Mouse (Mus musculus) right cerebral cortex, postnatal 4 days (tissue): ENCODE data around the gene B4galnt1.

Experiments
- DNase-seq: peaks from one replicate; pipeline ENCODE4 v3.0.0-alpha.2; 2022

Gene B4galnt1

DNA sequence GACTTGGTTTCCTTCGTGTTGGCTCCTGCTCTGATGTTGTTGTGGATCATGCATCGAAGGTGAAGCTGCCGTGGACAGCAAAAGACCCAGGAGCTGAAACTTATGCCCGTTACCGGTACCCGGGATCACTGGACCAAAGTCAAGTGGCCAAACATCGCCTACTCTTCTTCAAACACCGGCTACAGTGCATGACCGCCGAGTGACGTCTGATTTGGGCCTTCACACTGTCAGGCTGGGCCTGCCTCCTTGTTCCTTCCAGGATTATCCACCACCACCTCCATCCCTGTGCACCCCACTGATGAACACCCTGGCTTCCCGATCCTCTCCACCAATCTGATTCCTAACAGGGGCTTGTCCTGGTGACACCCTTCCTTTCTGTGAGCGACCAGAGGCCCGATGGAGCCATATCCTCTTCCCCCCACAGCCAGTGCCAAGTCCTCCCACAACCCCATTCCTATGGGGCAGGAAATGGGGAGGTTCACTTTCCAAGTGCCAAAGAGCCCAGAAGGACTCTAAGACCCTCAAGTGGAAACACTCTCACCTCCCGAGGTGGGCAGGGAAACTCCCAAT lies 6.7 kb downstream of the B4galnt1 start:
- DNase-seq, result no peak

DNA sequence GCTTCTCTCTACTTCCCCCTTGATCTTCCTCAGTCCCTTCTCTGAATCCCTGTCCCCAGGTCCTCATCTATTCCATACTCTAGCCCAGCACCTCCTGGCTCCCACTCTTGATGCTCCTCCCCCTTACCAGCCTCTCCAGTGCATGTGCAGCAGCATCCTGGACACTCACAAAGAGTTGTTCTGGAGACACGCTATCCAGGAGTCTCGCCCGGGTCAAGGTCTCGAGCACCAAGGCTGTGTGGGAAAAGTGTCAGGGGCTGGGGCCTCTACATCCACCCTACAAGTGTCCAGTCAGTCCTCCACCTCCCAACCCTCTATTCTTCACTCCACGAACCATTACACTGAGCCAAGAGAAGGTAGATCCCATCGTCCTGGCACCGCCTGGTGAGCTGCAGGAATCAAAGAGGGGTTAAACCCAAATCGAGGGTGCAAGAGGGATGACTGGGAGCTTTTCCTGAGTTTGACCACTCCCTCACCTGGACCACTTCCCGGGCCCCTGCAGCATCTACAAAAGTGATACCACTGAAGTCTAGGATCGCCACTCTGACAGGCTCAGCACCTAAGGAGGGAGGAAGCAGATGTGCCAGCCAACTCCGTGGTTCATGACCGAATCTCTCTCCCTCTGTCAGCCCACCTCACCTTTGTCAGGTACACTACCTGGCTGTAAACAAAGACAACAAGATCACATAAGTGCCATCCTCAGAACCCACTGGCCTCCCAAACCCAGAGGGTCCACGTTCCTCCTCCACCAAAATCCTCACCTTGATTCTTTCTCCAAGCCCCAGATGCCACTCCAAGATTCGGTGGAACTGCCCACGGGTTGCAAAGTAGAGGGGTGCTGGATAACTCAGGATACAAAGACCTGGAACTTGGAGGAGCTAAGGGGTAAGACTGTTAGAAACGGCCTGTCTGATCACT lies 8.4 kb downstream of the B4galnt1 start:
- peak; percentile 5 for DNase-seq

DNA sequence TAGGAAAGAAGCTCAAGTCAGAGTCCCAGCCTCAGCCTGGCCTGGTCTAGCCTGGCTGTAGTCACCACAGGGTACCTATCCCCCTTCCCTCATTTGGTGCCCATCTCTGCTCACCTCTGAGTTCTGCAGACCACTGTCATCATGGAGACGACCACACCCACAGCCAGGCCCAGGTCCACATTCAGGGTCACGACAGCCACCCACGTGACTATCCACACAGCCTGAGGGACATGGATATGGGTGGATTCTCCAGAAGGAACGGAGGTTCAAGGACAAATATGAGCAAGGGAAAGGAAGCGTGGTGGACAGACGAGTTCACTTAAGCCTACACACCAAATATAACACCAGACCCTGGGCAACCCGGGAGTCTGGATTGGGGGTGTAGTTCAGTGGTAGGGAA lies 9.1 kb downstream of the B4galnt1 start:
- DNase-seq, result no peak

DNA sequence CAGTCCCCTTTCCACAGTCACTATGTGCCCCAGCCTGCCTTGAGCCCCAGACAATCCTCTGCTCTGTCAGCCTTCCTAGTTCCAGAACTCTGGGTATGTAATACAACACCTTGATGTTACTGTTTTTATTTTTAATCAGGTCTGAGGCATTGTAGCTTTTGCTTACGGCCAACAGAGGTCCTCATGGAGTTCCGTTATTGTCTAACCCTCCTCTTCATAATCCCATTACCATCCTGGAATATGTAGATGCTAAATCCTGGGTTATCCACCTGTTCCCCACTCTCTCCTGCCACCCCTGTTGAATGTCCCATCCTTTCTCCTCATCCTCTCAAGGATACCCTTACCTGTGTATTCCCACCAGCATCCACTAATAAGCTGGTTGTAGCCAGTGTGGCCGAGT lies 11.2 kb downstream of the B4galnt1 start:
- no peak for DNase-seq

DNA sequence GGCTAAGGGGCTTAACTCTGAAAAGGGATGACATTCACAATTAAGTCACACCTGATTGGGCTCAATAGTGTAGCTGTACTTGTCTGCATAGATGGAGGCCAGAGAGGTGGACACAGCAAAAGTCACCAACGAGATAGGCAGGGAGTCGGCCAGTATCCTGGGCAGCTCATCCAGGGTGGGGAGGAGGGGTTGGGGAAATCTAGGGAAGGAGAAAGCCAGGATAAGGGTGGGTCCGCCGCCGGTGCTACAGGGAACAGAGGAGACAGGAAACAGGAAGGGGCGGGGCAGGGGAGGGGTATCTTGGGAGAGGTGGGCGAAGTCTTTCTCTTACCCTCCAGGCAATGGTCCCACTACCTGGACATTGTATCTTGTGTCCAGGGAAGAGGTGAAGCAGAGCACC lies 11.7 kb downstream of the B4galnt1 start:
- no peak for DNase-seq

DNA sequence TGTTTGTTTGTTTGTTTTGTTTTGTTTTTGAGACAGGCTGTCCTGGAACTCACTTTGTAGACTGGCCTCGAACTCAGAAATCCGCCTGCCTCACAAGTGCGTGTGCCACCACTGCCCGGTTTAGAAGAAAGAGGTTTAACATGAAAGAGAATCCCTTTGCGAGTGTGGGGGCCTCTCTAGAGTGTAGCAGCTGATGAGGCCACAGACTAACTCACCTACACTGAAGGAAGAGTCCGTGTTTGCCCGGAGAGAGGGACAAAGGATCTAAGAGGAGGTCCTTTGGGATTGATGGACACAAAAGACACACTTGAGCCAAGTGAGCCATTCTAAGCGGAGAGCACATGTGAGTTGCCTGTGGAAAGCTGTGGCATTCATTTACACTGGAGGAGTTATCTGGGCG lies 12.2 kb downstream of the B4galnt1 start:
- no peak for DNase-seq

DNA sequence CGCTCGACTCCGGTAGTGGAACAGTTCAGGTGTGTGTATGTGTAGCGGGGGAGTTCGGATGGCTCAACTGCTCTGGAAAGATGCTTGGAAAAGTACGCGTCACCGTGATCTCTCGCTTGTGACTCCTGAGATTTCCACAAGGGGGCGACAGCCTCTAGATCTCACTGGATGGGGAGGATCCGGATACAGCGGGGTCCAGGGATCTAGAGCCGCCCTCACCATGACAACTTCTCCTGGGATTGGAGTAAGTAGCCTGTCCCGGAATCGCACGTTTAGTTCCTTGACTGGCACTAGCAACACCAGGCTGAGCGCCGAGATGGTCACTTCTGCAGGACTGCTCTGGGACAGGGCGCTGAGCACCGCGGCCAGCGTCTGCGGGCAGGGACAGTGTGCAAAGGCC lies 12.7 kb downstream of the B4galnt1 start:
- peak; percentile 78 for DNase-seq

DNA sequence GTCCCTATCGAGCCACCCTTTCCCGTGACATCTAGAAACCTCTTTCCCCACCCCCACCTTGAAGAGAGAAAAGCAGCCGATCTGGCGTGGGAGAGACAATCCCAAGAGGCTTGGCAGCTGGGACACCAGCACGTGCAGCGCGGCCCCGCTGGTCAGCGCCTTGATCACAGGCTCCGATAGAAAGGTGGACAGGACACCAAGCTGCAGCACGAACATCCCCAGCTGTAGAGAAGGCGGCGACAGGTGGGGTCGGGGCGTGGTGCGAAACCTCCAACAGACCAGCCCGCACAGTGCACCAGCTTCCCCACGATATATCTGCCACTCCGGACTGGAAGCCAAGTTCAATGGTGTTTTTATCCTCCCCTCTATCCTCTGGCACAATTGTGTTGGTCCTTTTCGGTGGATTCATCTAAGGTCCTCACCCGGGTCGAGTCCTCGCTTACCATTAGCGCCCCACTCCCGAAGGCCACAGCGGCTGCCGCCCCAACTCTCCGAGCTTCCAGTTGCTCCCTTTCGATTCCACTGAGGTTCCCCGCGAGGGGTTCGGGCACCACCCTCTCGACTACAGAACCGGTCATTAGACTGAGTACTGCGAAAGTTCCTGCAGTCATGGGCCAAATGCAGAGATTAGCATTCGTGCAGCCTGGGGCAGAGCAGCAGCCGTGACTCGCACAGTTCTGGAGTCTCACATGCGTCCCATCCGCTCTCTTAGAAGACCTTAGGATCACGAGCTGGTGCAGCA lies 13.4 kb downstream of the B4galnt1 start:
- DNase-seq, result no peak

DNA sequence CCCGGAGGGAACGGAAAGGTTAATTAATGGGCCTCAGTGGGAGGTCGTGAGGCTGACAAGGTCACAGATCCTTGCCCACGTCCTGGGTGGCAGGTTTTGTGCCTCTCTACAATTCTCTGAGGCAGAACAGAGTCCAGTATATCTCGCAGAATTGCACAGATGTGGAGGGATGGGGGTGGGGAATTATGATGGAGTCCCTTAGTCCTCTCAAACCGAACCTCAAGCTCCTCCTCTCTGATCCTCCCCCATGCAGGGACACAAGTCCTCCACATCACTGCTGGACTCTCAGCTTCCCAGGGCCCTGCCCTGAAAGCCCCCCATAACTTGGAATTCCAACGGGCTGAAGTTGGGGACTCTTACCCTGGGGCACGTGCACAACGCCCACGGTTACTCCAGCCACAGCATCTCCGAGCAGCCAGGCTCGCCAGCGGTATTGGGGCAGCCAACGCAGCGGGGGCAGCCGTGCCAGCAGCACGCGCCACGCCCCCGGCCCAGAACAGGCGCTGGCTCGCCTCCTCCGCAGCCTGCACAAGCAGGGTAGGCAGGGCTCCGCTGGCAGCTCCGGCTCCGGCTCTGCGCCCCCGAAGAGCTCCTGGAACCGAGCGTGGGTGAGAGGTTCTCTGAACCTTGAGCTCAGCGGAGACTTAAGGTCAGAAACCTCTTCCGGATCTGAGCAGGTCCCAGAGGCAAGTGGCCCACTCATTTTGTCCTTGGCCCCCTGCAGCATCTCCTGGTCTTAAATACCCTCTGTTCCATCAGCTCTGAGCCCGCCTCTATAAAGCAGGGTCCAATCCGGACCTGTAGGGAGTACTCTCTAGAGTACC lies 15.1 kb downstream of the B4galnt1 start, which contains the start of gene Slc26a10:
Gene Slc26a10, minus strand, starts transcription at position 775 of the 824 bp plus-strand sequence.
- no peak for DNase-seq

DNA sequence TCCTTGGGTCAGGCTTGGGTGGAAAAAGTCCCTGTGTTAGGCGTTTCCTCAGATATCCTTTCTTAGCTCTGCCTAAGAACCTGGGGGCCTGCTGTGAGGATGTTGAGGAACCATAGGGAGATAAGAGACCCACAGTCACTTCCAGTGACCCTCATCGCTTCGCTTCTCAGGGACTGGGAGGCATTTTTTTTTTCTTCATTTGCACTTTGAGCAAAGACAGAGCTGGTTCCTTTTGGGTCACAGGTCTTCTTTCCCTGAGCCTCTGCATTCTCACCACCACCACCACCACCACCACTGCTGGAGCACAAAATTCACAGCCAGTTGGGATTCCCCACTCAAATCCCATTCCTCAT lies 15.6 kb downstream of the B4galnt1 start:
- no peak for DNase-seq

DNA sequence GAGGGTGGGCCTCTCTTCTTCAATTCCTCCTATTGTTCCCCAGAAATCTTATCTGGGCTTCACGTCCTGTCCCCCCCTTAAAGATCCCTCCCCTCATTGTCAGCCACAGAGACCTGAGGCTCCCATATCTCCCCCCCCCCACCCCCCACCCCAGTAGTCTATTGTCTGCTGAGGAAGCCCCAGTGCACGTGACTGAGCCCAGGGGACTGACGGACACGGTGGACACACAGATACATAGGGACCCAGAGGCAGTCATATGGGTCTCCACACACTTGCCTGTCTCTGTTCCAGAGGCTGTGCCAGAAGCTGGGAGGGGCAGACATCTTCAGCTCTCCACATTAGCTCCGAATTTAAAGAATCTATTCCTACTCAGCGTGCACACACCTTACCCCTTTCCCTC lies 16.5 kb downstream of the B4galnt1 start:
- DNase-seq, result no peak

DNA sequence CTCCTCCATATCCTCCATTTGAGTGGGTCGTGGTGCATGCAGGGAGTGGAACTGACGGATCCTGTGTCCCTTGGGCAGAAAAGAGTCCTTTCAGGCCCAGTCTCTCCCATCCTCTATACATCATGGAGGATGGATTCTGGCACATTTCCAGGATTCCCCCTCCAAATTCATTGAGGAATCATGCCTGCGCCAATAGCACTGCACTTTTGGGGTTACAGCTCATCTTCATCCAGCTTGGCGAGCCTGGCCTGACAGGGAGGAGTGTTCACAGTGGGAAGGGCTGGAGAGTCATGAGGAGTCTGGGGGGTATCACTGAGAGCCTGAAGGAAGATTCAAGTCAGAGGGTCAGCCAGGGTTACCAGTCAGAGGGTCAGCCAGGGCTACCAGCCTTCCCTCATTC lies 17.6 kb downstream of the B4galnt1 start:
- DNase-seq, result no peak

DNA sequence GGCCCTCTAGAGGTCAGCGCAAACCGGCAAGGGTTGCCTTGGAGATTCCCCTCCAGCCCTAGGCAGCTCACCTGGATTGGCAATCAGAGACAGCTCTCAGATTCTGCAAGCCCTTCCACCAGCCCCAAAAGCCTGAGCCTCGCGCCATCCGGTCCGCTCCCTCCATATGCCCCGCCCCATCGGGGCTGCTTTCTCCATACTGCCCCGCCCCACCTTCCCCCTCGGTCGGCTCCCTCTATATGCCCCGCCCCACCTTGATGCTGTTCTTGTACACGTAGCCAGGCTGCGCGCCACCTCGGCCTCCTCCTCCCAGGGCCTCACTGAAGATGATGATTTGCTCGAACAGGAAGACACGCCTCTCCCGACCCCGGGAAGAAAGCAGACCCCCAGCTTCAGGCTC lies 18.7 kb downstream of the B4galnt1 start:
- no peak for DNase-seq

DNA sequence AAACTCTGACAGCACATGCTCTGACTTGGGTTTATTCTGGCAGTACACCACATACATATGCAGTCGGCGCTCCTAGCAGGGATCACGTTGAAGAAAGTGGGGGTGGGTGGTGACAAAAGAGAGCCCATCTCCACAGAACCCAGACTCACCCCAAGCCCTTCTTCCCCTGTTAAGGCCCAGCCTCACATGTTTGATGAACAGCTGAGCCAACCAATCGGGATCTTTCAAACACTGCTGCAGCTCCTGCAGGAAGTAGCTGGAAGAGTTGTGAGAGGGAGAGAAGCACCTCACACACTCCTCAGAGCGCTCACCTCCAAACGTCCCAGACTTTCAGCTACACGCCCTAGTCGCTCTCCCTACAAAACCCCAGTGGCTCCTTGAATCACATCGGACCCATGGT lies 20.1 kb downstream of the B4galnt1 start:
- peak; percentile 56 for DNase-seq

DNA sequence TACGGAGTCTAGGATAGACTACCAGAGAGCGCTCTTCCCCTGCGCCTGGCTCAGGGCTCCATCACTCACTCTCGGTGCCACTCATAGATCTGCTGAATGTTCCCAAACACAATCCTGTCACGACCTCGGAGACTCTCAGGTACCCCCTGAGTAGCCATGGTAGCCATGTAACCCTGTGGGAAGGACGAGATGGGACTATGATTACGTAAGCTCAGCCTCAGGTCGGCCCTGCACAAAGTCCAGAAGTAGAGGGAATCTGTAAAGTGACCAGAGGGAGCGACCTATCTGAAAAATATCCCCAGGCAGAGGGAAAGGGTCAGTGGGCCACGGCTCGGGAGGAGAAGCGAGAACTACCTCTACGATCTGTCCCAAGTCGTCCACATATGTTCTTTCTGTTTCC lies 20.5 kb downstream of the B4galnt1 start:
- no peak for DNase-seq

DNA sequence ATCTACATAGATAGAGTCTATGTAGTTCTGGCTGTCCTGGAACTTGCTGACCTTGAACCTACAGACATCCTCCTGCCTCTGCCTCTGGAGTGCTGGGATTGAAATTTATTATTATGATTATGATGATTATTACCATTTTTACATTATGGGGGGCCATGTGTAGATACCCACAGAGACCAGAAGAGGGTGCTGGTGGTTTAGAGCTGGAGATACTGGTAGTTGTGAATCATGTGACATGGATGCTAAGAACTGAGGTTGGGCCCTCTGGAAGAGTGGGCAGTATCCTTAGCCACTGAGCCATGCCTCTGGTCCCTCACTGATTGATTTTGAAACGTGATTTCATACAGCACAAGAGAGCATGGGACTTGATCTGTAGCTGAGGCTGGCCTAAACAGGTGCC lies 21.4 kb downstream of the B4galnt1 start:
- DNase-seq, result no peak

DNA sequence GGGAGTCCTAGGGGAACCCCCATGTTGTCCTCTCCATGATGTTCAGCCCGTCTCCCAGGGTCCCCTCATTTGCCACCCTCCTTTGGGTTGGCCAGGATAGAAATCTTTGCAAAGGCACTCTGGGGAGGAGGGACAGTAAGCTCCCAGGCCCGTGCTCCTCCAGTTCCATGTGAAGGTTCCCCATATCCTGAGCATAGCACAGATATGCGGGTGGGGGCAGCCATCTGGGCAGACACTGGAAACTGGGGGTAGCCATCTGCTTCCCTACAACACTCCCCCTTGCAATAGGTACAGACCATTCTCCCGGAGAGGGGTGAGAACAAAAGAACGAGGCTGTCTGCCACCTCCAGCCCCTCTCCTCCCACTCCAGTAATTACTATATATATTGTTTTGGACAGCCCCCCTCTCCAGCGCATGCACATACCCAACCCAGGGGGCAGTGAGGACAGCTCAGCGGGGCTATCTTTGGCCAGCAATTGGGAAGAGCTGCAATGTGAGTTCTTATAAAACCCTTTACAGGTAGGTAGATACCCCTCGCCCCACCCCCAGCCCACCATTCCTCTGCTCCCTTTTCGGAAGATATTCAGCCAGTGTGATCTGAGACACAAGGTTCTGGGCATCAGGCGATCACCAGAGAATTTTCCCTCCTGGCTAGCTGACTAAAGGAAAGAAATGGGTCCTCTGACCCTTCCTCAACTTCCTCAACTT lies 22.5 kb downstream of the B4galnt1 start:
- no peak for DNase-seq

DNA sequence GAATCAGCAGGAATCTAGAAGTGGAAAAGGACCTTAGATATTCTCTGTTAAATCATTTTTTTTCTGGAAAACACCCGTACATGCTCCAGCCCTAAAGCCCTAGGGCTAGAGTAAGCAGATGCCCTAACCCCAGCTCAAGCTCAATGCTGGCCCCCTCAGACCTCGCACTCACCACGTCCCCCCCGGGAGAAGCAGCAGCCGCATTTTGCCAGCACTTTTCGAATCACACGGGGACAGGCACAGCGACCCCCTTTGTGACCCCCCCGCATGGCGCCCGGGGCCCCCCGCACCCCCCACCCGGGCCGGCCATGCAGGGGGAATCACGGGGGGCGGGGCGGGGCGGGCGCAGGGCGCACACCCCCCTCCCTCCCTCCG lies 23.0 kb downstream of the B4galnt1 start:
- no peak for DNase-seq

DNA sequence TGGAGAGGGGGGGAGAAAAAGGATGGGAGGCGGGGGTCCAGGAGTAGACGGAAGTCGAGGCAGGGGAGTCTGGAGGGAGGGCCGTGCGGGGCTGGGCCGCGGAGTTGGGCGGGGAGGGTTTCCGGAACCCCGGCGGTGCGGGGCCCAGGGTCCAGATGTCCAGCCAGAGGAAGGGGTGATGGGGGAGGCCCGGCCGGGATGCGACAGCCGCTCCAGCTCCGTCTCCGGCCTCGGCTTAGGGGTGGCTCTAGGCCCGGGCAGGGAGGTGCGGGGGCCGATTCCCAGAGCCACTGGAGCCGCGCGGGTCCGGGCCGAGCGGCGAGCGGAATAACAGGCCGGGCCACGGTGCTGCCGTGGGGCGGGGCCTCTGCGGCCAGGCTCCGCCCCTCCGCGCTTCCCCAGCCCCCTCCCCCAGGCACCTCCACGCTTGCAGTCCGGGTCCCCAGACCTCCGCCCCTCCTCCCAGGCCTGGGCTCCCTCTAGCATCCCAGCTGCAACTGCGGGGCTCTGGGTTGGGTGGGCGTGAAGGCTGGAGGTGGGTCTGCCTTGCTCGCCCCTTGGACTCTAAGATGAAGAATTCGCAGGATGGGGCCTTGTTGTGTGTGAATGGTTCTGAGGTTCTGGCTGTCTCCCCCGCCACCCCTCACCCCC lies 23.6 kb downstream of the B4galnt1 start:
- DNase-seq, result peak; percentile 67

DNA sequence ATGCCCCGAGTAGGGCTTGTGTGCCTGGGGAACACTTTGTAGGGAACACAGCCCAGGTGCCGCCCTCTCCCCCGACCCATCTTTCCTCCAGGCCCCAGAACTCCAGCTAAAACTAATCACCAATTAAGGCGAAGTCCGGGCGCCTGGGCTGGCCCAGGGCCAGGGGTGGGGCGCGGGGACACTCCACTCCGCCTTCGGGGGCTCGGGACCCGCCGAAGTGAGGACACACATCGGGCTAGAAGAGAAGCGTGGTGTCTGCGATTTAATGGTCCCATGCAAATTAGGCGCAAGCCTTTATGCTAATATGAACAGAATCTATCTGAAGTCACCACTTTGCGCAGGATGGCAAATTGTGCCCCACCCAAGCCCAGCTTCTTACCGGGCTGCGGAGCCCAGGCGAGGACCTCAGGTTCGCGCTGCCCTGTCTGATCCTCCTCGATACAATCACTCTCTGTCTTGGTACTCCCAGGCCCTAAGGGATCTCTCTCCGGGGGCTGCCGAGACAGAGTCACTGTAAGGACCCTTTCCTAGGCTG lies 24.2 kb downstream of the B4galnt1 start:
- DNase-seq, result peak; percentile 46

DNA sequence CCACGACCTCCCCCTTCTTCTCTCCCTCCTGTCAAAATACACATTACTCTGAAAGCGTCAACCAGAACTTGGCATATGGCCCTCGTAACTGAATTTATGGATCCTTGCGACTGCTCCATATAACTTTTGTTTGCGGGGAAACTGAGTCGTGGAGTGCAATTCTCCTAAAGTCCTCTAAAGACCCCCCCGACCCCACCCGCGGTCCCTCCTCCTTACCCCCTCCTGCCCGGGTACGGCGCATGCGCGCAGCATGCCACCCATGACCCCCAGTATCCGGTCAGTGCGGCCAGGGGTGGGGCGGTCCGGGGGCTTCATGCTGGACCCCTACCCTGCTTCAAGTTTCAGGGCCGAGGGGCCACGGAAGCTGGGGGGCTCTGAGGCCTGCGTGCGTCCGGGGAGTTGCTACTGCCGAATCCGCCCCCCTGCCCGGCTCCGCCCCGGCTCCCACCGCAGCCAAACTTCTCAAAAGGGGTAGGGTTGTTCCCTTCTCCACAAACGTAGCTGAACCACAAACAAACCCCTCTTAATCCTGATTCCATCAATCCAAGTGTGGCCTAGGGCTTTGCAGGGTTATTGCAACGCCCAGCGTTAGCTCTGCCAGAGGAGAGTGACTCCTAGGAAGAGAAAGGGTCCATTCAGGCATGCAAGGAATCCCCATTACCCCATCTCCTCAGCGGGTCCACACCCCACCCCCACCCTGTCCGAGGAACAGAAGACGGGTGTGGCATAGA lies 24.8 kb downstream of the B4galnt1 start, which contains the start of gene Arhgef25:
Gene Arhgef25, minus strand, starts transcription at position 433 of the 731 bp plus-strand sequence.
- no peak for DNase-seq
